ENCODE assay signal across 8 mouse cellular contexts in genomic region chr11:69414421-69415326, GRCm38 (mm10). TPM values are rescaled to one million over a fixed set of nuclear protein-coding genes. Genes with fewer than 3 reads are reported as not detected.
DNase-seq lines count a peak whose midpoint lies in the region; ATAC-seq and TF ChIP-seq lines count a peak whose summit lies in the region.

No protein-coding gene starts in this region.

- intact Hi-C loops in left cerebral cortex, postnatal 14 days (cut with DNase I), result loop anchor here (5.0 kb wide), 1 partner anchor 317 kb away; the partner anchor contains the start of gene Per1

- H3K36me3 ChIP-seq in lung, postnatal 0 days (ENCODE audit: insufficient read depth, low read length), result no peaks in the 10 kb centered on the region
- H3K36me3 ChIP-seq in hindbrain, embryonic 10.5 days, result peaks cover 26% of the 10 kb centered on the region
- H3K36me3 ChIP-seq in liver, postnatal 0 days (replicated peaks; ENCODE audit: insufficient read depth, low read length), result no peaks in the 10 kb centered on the region

- TF ChIP-seq EP300 in lung, postnatal 0 days (IDR thresholded peaks at IDR 0.05), result no peak
- no peak for TF ChIP-seq EP300 in liver, postnatal 0 days (IDR thresholded peaks at IDR 0.05; ENCODE audit: low read depth)

- no peak for ATAC-seq in CD4-positive, CD25-positive, alpha-beta regulatory T cell, adult 4 months
- ATAC-seq in lung, postnatal 0 days, result no peak
- no peak for ATAC-seq in liver, postnatal 0 days
- no peak for ATAC-seq in erythroid progenitor cell, adult 5-6 weeks (replicated peaks; ENCODE audit: low FRiP score, poor library complexity, severe bottlenecking)

- peak overlapping the region; percentile 51 for H3K4me3 ChIP-seq in lung, postnatal 0 days (ENCODE audit: low read depth, low read length)
- H3K4me3 ChIP-seq in hindbrain, embryonic 10.5 days, result peak overlapping the region; percentile 82
- H3K4me3 ChIP-seq in liver, postnatal 0 days (ENCODE audit: low read depth, low read length), result peak overlapping the region; percentile 59

- H3K9me3 ChIP-seq in lung, postnatal 0 days (ENCODE audit: low read length), result no peaks in the 10 kb centered on the region
- no peaks in the 10 kb centered on the region for H3K9me3 ChIP-seq in hindbrain, embryonic 10.5 days
- H3K9me3 ChIP-seq in liver, postnatal 0 days (ENCODE audit: low read length), result no peaks in the 10 kb centered on the region

- no peak for TF ChIP-seq CTCF in lung, postnatal 0 days (IDR thresholded peaks at IDR 0.05)
- no peak for TF ChIP-seq CTCF in liver, postnatal 0 days (IDR thresholded peaks at IDR 0.05; ENCODE audit: low read depth)

- H3K27ac ChIP-seq in lung, postnatal 0 days (ENCODE audit: low read length), result peak overlapping the region; percentile 98
- peak overlapping the region; percentile 99 for H3K27ac ChIP-seq in hindbrain, embryonic 10.5 days
- H3K27ac ChIP-seq in liver, postnatal 0 days (ENCODE audit: low read depth), result peak overlapping the region; percentile 96

- WGBS in lung, postnatal 0 days, result 22% methylated on average over 4 of the region's 4 CpGs
- 18% methylated on average over 4 of the region's 4 CpGs for whole genome bisulfite sequencing in hindbrain, embryonic 10.5 days
- WGBS in liver, postnatal 0 days (ENCODE audit: insufficient replicate concordance), result 25% methylated on average over 4 of the region's 4 CpGs

- DNase-seq in CD4-positive, CD25-positive, alpha-beta regulatory T cell, adult 2 months (ENCODE audit: low read depth, low spot score), result peak; percentile 25
- DNase-seq in lung, postnatal 0 days (ENCODE audit: low spot score), result peak; percentile 40
- no peak for DNase-seq in lung, postnatal 4 days
- DNase-seq in hindbrain, embryonic 10.5 days (ENCODE audit: low spot score), result peak; percentile 55
- no peak for DNase-seq in liver, postnatal 0 days
- DNase-seq in left cerebral cortex, postnatal 14 days (ENCODE audit: low spot score in 2 of 2), result no peak

- H3K4me2 ChIP-seq in lung, postnatal 0 days (replicated peaks; ENCODE audit: low read depth, low read length), result peak overlapping the region; percentile 96
- H3K4me2 ChIP-seq in liver, postnatal 0 days (ENCODE audit: low read depth, low read length), result peak overlapping the region; percentile 93

- H3K9ac ChIP-seq in lung, postnatal 0 days (replicated peaks; ENCODE audit: low read depth), result peak overlapping the region; percentile 56
- H3K9ac ChIP-seq in liver, postnatal 0 days (replicated peaks), result peak overlapping the region; percentile 72

- no peaks in the 10 kb centered on the region for H3K27me3 ChIP-seq in lung, postnatal 0 days (replicated peaks; ENCODE audit: insufficient read depth, low read length)
- no peaks in the 10 kb centered on the region for H3K27me3 ChIP-seq in hindbrain, embryonic 10.5 days (ENCODE audit: insufficient read depth, poor library complexity, severe bottlenecking)
- H3K27me3 ChIP-seq in liver, postnatal 0 days (ENCODE audit: insufficient read depth, low read length), result no peaks in the 10 kb centered on the region

- H3K4me1 ChIP-seq in lung, postnatal 0 days (ENCODE audit: insufficient read depth, low read depth, low read length), result peaks cover 27% of the 10 kb centered on the region
- H3K4me1 ChIP-seq in hindbrain, embryonic 10.5 days (replicated peaks), result peaks cover 93% of the 10 kb centered on the region
- H3K4me1 ChIP-seq in liver, postnatal 0 days (ENCODE audit: insufficient read depth), result peaks cover 70% of the 10 kb centered on the region

RNA-seq across cellular contexts. Expression of gene Kdm6b, which starts 1.2 kb away (rescaled TPM):
- polyA plus RNA-seq in CD4-positive, CD25-positive, alpha-beta regulatory T cell, adult 4 months (2017; shearing (Covaris generic)), result 10 to 100 TPM; 30.7 to 32.6 TPM
- 29.4 and 34.9 TPM in 2 replicates for polyA plus RNA-seq in lung, postnatal 0 days (2015; fragmentation: Nextera tagmentation; extraction: Ambion mirVana)
- polyA plus RNA-seq in hindbrain, embryonic 10.5 days (2016; fragmentation: Nextera tagmentation; extraction: Ambion mirVana), result 37.9 and 43.4 TPM in 2 replicates
- 7.4 and 8.2 TPM in 2 replicates for polyA plus RNA-seq in liver, postnatal 0 days (2015; fragmentation: Nextera tagmentation; extraction: Ambion mirVana)
- total RNA-seq in erythroid progenitor cell, adult 5-6 weeks (2015; ENCODE audit: low replicate concordance), result 6.5 and 11.7 TPM in 2 replicates
- 0.64 and 1.2 TPM in 2 replicates for total RNA-seq in erythroid progenitor cell, adult 5-6 weeks (2017; ENCODE audit: low replicate concordance)
- total RNA-seq in left cerebral cortex, postnatal 14 days (2021), result 10 to 100 TPM; 33.0 to 33.3 TPM

RNA-seq across cellular contexts. Expression of gene Tmem88, which starts 16.6 kb away (rescaled TPM):
- 1 to 10 TPM; 1.1 to 1.2 TPM for polyA plus RNA-seq in CD4-positive, CD25-positive, alpha-beta regulatory T cell, adult 4 months (2017; shearing (Covaris generic))
- polyA plus RNA-seq in lung, postnatal 0 days (2015; fragmentation: Nextera tagmentation; extraction: Ambion mirVana), result 96.5 and 101 TPM in 2 replicates
- polyA plus RNA-seq in hindbrain, embryonic 10.5 days (2016; fragmentation: Nextera tagmentation; extraction: Ambion mirVana), result 22.1 and 22.2 TPM in 2 replicates
- 12.3 and 14.0 TPM in 2 replicates for polyA plus RNA-seq in liver, postnatal 0 days (2015; fragmentation: Nextera tagmentation; extraction: Ambion mirVana)
- not detected in 2 replicates for total RNA-seq in erythroid progenitor cell, adult 5-6 weeks (2015; ENCODE audit: low replicate concordance)
- total RNA-seq in erythroid progenitor cell, adult 5-6 weeks (2017; ENCODE audit: low replicate concordance), result not detected in 2 replicates
- 1 to 10 TPM; 2.6 to 2.9 TPM for total RNA-seq in left cerebral cortex, postnatal 14 days (2021)

RNA-seq across cellular contexts. Expression of gene Cyb5d1, which starts 19.2 kb away (rescaled TPM):
- 10 to 100 TPM; 17.0 to 28.2 TPM for polyA plus RNA-seq in CD4-positive, CD25-positive, alpha-beta regulatory T cell, adult 4 months (2017; shearing (Covaris generic))
- 16.3 and 16.5 TPM in 2 replicates for polyA plus RNA-seq in lung, postnatal 0 days (2015; fragmentation: Nextera tagmentation; extraction: Ambion mirVana)
- polyA plus RNA-seq in hindbrain, embryonic 10.5 days (2016; fragmentation: Nextera tagmentation; extraction: Ambion mirVana), result 47.2 and 51.7 TPM in 2 replicates
- polyA plus RNA-seq in liver, postnatal 0 days (2015; fragmentation: Nextera tagmentation; extraction: Ambion mirVana), result 4.7 and 5.4 TPM in 2 replicates
- 8.3 and 11.7 TPM in 2 replicates for total RNA-seq in erythroid progenitor cell, adult 5-6 weeks (2015; ENCODE audit: low replicate concordance)
- 25.7 and 32.5 TPM in 2 replicates for total RNA-seq in erythroid progenitor cell, adult 5-6 weeks (2017; ENCODE audit: low replicate concordance)
- 10 to 100 TPM; 36.8 to 42.0 TPM for total RNA-seq in left cerebral cortex, postnatal 14 days (2021)

RNA-seq across cellular contexts. Expression of gene Naa38, which starts 19.4 kb away (rescaled TPM):
- 100 to 1,000 TPM in 1 of 2 experiments, 10 to 100 TPM in 1; 87.8 to 116 TPM for polyA plus RNA-seq in CD4-positive, CD25-positive, alpha-beta regulatory T cell, adult 4 months (2017; shearing (Covaris generic))
- 126 and 142 TPM in 2 replicates for polyA plus RNA-seq in lung, postnatal 0 days (2015; fragmentation: Nextera tagmentation; extraction: Ambion mirVana)
- 148 and 159 TPM in 2 replicates for polyA plus RNA-seq in hindbrain, embryonic 10.5 days (2016; fragmentation: Nextera tagmentation; extraction: Ambion mirVana)
- 83.7 and 83.9 TPM in 2 replicates for polyA plus RNA-seq in liver, postnatal 0 days (2015; fragmentation: Nextera tagmentation; extraction: Ambion mirVana)
- 26.8 and 31.7 TPM in 2 replicates for total RNA-seq in erythroid progenitor cell, adult 5-6 weeks (2015; ENCODE audit: low replicate concordance)
- 21.6 and 21.9 TPM in 2 replicates for total RNA-seq in erythroid progenitor cell, adult 5-6 weeks (2017; ENCODE audit: low replicate concordance)
- 100 to 1,000 TPM in 1 of 2 experiments, 10 to 100 TPM in 1; 92.0 to 106 TPM for total RNA-seq in left cerebral cortex, postnatal 14 days (2021)

RNA-seq across cellular contexts. Expression of gene Chd3, which starts 45.5 kb away (rescaled TPM):
- 10 to 100 TPM; 71.8 to 80.8 TPM for polyA plus RNA-seq in CD4-positive, CD25-positive, alpha-beta regulatory T cell, adult 4 months (2017; shearing (Covaris generic))
- polyA plus RNA-seq in lung, postnatal 0 days (2015; fragmentation: Nextera tagmentation; extraction: Ambion mirVana), result 29.9 and 38.4 TPM in 2 replicates
- 45.1 and 46.9 TPM in 2 replicates for polyA plus RNA-seq in hindbrain, embryonic 10.5 days (2016; fragmentation: Nextera tagmentation; extraction: Ambion mirVana)
- polyA plus RNA-seq in liver, postnatal 0 days (2015; fragmentation: Nextera tagmentation; extraction: Ambion mirVana), result 7.8 and 8.7 TPM in 2 replicates
- 21.0 and 33.2 TPM in 2 replicates for total RNA-seq in erythroid progenitor cell, adult 5-6 weeks (2015; ENCODE audit: low replicate concordance)
- total RNA-seq in erythroid progenitor cell, adult 5-6 weeks (2017; ENCODE audit: low replicate concordance), result 18.9 and 19.5 TPM in 2 replicates
- 100 to 1,000 TPM; 531 to 563 TPM for total RNA-seq in left cerebral cortex, postnatal 14 days (2021)

Comparison
In these comparisons a context has a peak if more than half of its experiments do, and no peak if none do; other contexts are left out.
1. DNase-seq: peak in CD4-positive, CD25-positive, alpha-beta regulatory T cell, adult 2 months (single experiment), lung, postnatal 0 days (single experiment) and hindbrain, embryonic 10.5 days (single experiment); none in lung, postnatal 4 days (0 of 2), liver, postnatal 0 days (single experiment) and left cerebral cortex, postnatal 14 days (0 of 2).
2. Peak in every context shown above with its lines, with median percentiles within 50 percentile points of each other: H3K27ac ChIP-seq and H3K4me3 ChIP-seq.